Mouse (Mus musculus) retina, postnatal 7 days (tissue): ENCODE data around the gene Sub1.
A peak's percentile ranks its signal among the peaks of the same experiment; 100 is the strongest.

ENCODE experiments used
- DNase-seq: peaks from one replicate; pipeline ENCODE4 v3.0.0-alpha.2; 2012; ENCODE audit warnings: low read depth, low spot score

Gene Sub1

GRCm38 (mm10) chr15:11996883-11997282, at the start of gene Sub1:
Gene Sub1 (minus strand): TSS chr15:11996983.
- DNase-seq, result no peak

GRCm38 (mm10) chr15:12040407-12040710, 43.6 kb upstream of the Sub1 start:
- DNase-seq, result no peak

- peak; percentile 33 for DNase-seq
Observed at GRCm38 (mm10) chr15:12039671-12040406, 43.1 kb upstream of the Sub1 start.

- DNase-seq, result no peak
Observed at GRCm38 (mm10) chr15:12039256-12039655, 42.5 kb upstream of the Sub1 start.

- DNase-seq, result no peak
Observed at GRCm38 (mm10) chr15:12037866-12038625, 41.3 kb upstream of the Sub1 start.

GRCm38 (mm10) chr15:12037217-12037616, 40.4 kb upstream of the Sub1 start:
- no peak for DNase-seq

GRCm38 (mm10) chr15:12036675-12037074, 39.9 kb upstream of the Sub1 start:
- DNase-seq, result no peak

- no peak for DNase-seq
Observed at GRCm38 (mm10) chr15:12034317-12034716, 37.5 kb upstream of the Sub1 start.

GRCm38 (mm10) chr15:12033155-12033554, 36.4 kb upstream of the Sub1 start:
- no peak for DNase-seq

GRCm38 (mm10) chr15:12032512-12032911, 35.7 kb upstream of the Sub1 start:
- DNase-seq, result no peak

- no peak for DNase-seq
Observed at GRCm38 (mm10) chr15:12031861-12032260, 35.1 kb upstream of the Sub1 start.

GRCm38 (mm10) chr15:12030221-12030620, 33.4 kb upstream of the Sub1 start:
- DNase-seq, result no peak

GRCm38 (mm10) chr15:12027807-12028206, 31.0 kb upstream of the Sub1 start:
- no peak for DNase-seq

- no peak for DNase-seq
Observed at GRCm38 (mm10) chr15:12026932-12027450, 30.2 kb upstream of the Sub1 start.

GRCm38 (mm10) chr15:12026026-12026425, 29.2 kb upstream of the Sub1 start:
- no peak for DNase-seq

- no peak for DNase-seq
Observed at GRCm38 (mm10) chr15:12025341-12025740, 28.6 kb upstream of the Sub1 start.

GRCm38 (mm10) chr15:12024791-12025268, 28.0 kb upstream of the Sub1 start:
- no peak for DNase-seq

- DNase-seq, result no peak
Observed at GRCm38 (mm10) chr15:12019443-12019842, 22.7 kb upstream of the Sub1 start.

GRCm38 (mm10) chr15:12018428-12018757, 21.6 kb upstream of the Sub1 start:
- no peak for DNase-seq

GRCm38 (mm10) chr15:12017700-12018427, 21.1 kb upstream of the Sub1 start:
- DNase-seq, result no peak

GRCm38 (mm10) chr15:12014197-12014905, 17.6 kb upstream of the Sub1 start:
- DNase-seq, result no peak
